Mouse (Mus musculus) E14TG2a.4 (cell line): ENCODE data around the gene Mllt10.

Experiments used
- H3K27me3 ChIP-seq: 2 replicates; pipeline ENCODE4 v1.6.1; 2014; ENCODE audit warnings: low read length, control low read depth; ENCODE audit not compliant: insufficient read depth
- H3K36me3 ChIP-seq: 2 replicates; pipeline ENCODE4 v1.6.1; 2014; ENCODE audit warnings: low read length, control low read depth; ENCODE audit not compliant: insufficient read depth
- H3K4me1 ChIP-seq: replicated peaks from 2 replicates; pipeline ENCODE4 v1.6.1; 2014; ENCODE audit warnings: low read depth, low read length, control low read depth
- H3K4me3 ChIP-seq: replicated peaks from 2 replicates; pipeline ENCODE4 v1.5.1; 2014; ENCODE audit warnings: mild to moderate bottlenecking, low read length
- H3K9me3 ChIP-seq: 2 replicates; pipeline ENCODE4 v1.6.1; 2014; ENCODE audit warnings: low read length, control low read depth
- CTCF ChIP-seq: conservative IDR thresholded peaks from 2 replicates; pipeline ENCODE4 v1.5.1; 2014; ENCODE audit warnings: low read length
- NANOG ChIP-seq: IDR thresholded peaks from 2 replicates; pipeline ENCODE4 v1.6.1; 2014; ENCODE audit warnings: borderline replicate concordance, low read length, mixed read lengths
- POU5F1 ChIP-seq: IDR thresholded peaks from 2 replicates; pipeline ENCODE4 v1.6.1; 2014; ENCODE audit warnings: low read length, borderline replicate concordance

Gene Mllt10

GRCm38 (mm10) chr2:18051831-18052170, 3.2 kb upstream of the Mllt10 start:
- TF ChIP-seq CTCF (no peak), POU5F1 (no peak), NANOG (no peak)

GRCm38 (mm10) chr2:18052581-18052980, 2.5 kb upstream of the Mllt10 start:
- TF ChIP-seq POU5F1 = no peak
- TF ChIP-seq CTCF = no peak
- no peak for TF ChIP-seq NANOG
- Histone ChIP-seq H3K4me3 (no peak overlapping the region), H3K4me1 (peaks cover 52% of the 10 kb centered on the region), H3K27me3 (peaks cover 43% of the 10 kb centered on the region), H3K9me3 (no peaks in the 10 kb centered on the region), H3K36me3 (no peaks in the 10 kb centered on the region)

More at GRCm38 (mm10) chr2:18051831-18052170, 3.2 kb upstream of the Mllt10 start:
- no peaks in the 10 kb centered on the region for H3K9me3 ChIP-seq
- peaks cover 55% of the 10 kb centered on the region for H3K4me1 ChIP-seq
- peaks cover 49% of the 10 kb centered on the region for H3K27me3 ChIP-seq
- no peak overlapping the region for H3K4me3 ChIP-seq
- no peaks in the 10 kb centered on the region for H3K36me3 ChIP-seq

- H3K4me3 ChIP-seq = no peak overlapping the region
Measured at GRCm38 (mm10) chr2:18053243-18053950, 1.6 kb upstream of the Mllt10 start.

GRCm38 (mm10) chr2:18053951-18054530, 996 bp upstream of the Mllt10 start:
- H3K4me3 ChIP-seq = no peak overlapping the region
- no peaks in the 10 kb centered on the region for H3K36me3 ChIP-seq
- TF ChIP-seq CTCF = no peak
- TF ChIP-seq POU5F1 = no peak
- no peak for TF ChIP-seq NANOG
- H3K9me3 ChIP-seq = no peaks in the 10 kb centered on the region
- H3K27me3 ChIP-seq = peaks cover 32% of the 10 kb centered on the region
- H3K4me1 ChIP-seq = peaks cover 49% of the 10 kb centered on the region

More at GRCm38 (mm10) chr2:18053243-18053950, 1.6 kb upstream of the Mllt10 start:
- Histone ChIP-seq H3K9me3 (no peaks in the 10 kb centered on the region), H3K27me3 (peaks cover 37% of the 10 kb centered on the region), H3K36me3 (no peaks in the 10 kb centered on the region), H3K4me1 (peaks cover 52% of the 10 kb centered on the region)
- TF ChIP-seq POU5F1 = no peak
- no peak for TF ChIP-seq CTCF

- TF ChIP-seq POU5F1 (no peak), CTCF (no peak), NANOG (no peak)
- Histone ChIP-seq H3K4me1 (peaks cover 31% of the 10 kb centered on the region), H3K36me3 (no peaks in the 10 kb centered on the region), H3K27me3 (peaks cover 13% of the 10 kb centered on the region), H3K9me3 (no peaks in the 10 kb centered on the region), H3K4me3 (peak overlapping the region; percentile 83)
Measured at GRCm38 (mm10) chr2:18055929-18056785, 1.1 kb downstream of the Mllt10 start.

- H3K27me3 ChIP-seq = peaks cover 7% of the 10 kb centered on the region
- TF ChIP-seq NANOG = no peak
- TF ChIP-seq POU5F1 = no peak
- TF ChIP-seq CTCF = no peak
- H3K36me3 ChIP-seq = no peaks in the 10 kb centered on the region
- H3K4me3 ChIP-seq = peak overlapping the region; percentile 83
- H3K4me1 ChIP-seq = peaks cover 31% of the 10 kb centered on the region
- H3K9me3 ChIP-seq = no peaks in the 10 kb centered on the region
Measured at GRCm38 (mm10) chr2:18056786-18057255, 1.8 kb downstream of the Mllt10 start.

GRCm38 (mm10) chr2:18057336-18058145, 2.5 kb downstream of the Mllt10 start:
- peaks cover 4% of the 10 kb centered on the region for H3K27me3 ChIP-seq
- peaks cover 35% of the 10 kb centered on the region for H3K4me1 ChIP-seq
- H3K4me3 ChIP-seq = peak overlapping the region; percentile 83
- H3K36me3 ChIP-seq = no peaks in the 10 kb centered on the region
- no peaks in the 10 kb centered on the region for H3K9me3 ChIP-seq
- TF ChIP-seq CTCF (no peak), NANOG (no peak), POU5F1 (no peak)
